Mouse (Mus musculus) neural tube, embryonic 12.5 days (tissue): ENCODE measurements around the gene Msantd2. TPM values are rescaled to one million over a fixed set of nuclear protein-coding genes. Genes with fewer than 3 reads are reported as not detected.
A peak's percentile ranks its signal among the peaks of the same experiment; 100 is the strongest.

Experiments
- ATAC-seq: fragments of 200-750 bp; cut with Nextera tagmentation; 2 replicates; pipeline ENCODE4 v1.8.0; 2017; ENCODE audit warnings: low read depth, mild to moderate bottlenecking, moderate TSS enrichment, moderate library complexity; ENCODE audit not compliant: low FRiP score
- H3K27ac ChIP-seq: fragments of 300-500 bp; sonication (generic); 2 replicates; pipeline ENCODE4 v1.5.1; 2016
- H3K27me3 ChIP-seq: fragments of 300-500 bp; sonication (generic); replicated peaks from 2 replicates; pipeline ENCODE4 v1.6.1; 2016; ENCODE audit warnings: mild to moderate bottlenecking
- H3K36me3 ChIP-seq: fragments of 300-500 bp; sonication (generic); 2 replicates; pipeline ENCODE4 v1.6.1; 2016; ENCODE audit warnings: mild to moderate bottlenecking
- H3K4me1 ChIP-seq: fragments of 300-500 bp; sonication (generic); 2 replicates; pipeline ENCODE4 v1.6.1; 2016
- H3K4me2 ChIP-seq: fragments of 300-500 bp; sonication (generic); replicated peaks from 2 replicates; pipeline ENCODE4 v1.6.1; 2016; ENCODE audit warnings: mild to moderate bottlenecking
- H3K4me3 ChIP-seq: fragments of 300-500 bp; sonication (generic); 2 replicates; pipeline ENCODE4 v1.5.1; 2016
- H3K9ac ChIP-seq: fragments of 300-500 bp; sonication (generic); 2 replicates; pipeline ENCODE4 v1.6.1; 2016; ENCODE audit warnings: mild to moderate bottlenecking
- H3K9me3 ChIP-seq: fragments of 300-500 bp; sonication (generic); 2 replicates; pipeline ENCODE4 v1.6.1; 2016; ENCODE audit warnings: mild to moderate bottlenecking
- WGBS: fragments of 180-500 bp; shearing (Covaris S2); methylation state at CpG from one replicate; pipeline ENCODE4 v1.1.7; 2016; 5-methylcytosine and 5-hydroxymethylcytosine counted together
- polyA plus RNA-seq: library from polyadenylated mRNA; unstranded; fragments of >200 nt; fragmentation: Nextera tagmentation; extraction: Ambion mirVana; gene quantifications from 2 replicates; pipeline ENCODE4 v1.2.1, GENCODE M21; 2016

The Msantd2 gene
- polyA plus RNA-seq, 1 experiment from 2014 or later: 49.4 TPM

DNA sequence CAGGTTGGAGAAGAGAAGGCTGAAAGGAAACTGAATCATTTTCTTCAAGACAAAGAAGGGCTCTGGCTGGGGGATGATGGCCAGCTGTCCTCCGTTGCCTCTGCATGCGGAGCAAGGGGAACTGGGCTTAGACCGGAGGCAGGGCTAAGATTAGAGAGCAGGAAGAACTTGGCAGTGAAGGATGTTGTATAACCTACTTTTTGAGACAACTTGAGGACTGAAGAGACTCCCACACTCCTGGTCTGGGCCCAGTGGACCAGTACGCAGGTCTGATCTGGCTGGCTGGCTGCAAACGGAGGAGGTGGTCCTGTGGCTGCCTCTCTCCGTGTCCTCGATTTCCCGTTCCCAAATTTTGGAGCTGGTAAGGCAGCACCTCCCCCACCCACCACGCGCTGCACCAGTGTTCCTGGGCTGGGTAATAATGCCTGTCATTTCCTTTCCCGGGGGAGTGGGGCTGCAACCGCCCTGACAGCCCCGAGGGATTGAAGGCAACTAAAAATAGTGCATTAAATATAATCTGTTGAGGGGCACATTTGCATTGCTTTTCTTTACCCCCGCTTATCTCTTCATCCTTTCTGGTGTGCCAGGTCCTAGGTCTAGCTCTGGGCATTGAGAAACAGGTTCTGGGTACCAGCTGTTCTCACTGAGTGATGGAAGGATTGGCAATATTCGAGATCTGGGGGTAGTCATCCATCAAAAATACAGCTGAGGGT lies 78.9 kb downstream of the Msantd2 start:
- ATAC-seq: no peak
- H3K27me3 ChIP-seq: no peaks in the 10 kb centered on the region
- no peak overlapping the region for H3K27ac ChIP-seq
- H3K4me1 ChIP-seq: 0 out of 2 replicates have a peak, but pooled peaks cover 3% of the 10 kb centered on the region
- H3K9ac ChIP-seq: no peak overlapping the region
- H3K4me2 ChIP-seq: peak overlapping the region; percentile 32; the same call in 1 of the 2 replicates
- H3K4me3 ChIP-seq: no peak overlapping the region
- no peaks in the 10 kb centered on the region for H3K9me3 ChIP-seq
- H3K36me3 ChIP-seq: no peaks in the 10 kb centered on the region
- 37% methylated on average over 15 of the region's 15 CpGs for WGBS

DNA sequence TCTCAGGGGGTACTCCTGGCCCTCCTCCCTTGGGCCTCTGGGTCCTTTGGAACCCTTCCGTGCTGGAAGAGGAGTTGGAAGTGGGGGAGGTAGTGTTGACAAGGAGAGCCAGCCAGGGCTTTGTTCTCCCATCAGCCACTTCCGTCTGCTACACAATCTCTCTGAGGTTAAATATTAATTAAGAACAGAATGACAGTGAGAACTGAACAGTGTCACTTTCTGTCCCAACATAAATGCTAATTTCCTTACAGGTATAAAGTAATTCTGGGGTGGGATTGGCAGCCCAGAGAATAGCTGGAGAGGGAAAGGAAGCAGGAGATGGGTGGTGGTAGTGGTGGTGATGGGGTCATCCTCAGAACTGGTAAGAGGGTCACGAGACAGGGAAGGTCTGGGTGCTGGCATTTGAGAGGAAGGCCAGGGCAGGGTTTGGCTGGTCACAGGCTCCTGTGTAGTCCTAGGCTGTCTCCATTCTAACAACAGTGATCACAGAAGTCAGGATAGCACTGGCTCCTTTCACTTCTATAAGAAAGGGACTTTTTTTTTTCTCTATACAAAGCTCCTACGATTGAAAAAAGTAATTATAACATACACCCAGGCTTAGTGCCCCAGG lies 79.6 kb downstream of the Msantd2 start:
- H3K9me3 ChIP-seq: no peaks in the 10 kb centered on the region
- H3K9ac ChIP-seq: no peak overlapping the region
- H3K4me2 ChIP-seq: no peak overlapping the region
- H3K4me3 ChIP-seq: no peak overlapping the region
- no peaks in the 10 kb centered on the region for H3K36me3 ChIP-seq
- 38% methylated on average over 4 of the region's 4 CpGs for WGBS
- no peaks in the 10 kb centered on the region for H3K27me3 ChIP-seq
- H3K4me1 ChIP-seq: 0 out of 2 replicates have a peak, but pooled peaks cover 3% of the 10 kb centered on the region
- 0 out of 2 replicates have a peak, but pooled peaks have one; percentile 29 for ATAC-seq
- H3K27ac ChIP-seq: no peak overlapping the region

DNA sequence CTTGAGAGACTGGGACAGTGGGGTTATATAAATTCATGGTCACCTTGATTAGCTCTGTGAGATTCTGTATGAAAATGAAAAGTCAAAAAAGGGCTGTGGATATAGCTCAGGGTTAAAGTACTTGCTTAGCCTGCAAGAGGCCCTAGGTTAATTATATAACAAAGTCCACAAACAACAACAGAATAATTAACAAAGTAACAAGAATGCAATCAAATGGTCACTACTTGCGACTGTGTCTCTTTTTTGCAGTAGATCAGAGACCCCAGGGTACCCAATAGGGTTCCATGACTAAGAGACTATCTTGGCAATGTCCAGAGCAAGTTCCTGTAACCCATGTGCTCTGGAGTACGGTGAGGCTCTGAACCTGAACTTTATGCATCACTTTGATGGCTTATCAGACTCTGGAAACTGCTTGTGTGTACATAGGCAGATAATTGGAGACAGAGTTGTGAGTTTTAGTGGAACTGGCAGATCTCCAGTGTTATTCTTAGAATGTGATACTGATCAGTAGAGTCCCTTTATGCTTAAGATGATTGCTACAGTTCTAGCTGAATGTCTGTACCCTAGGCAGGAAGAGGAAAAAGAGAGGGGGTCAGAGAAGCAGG lies 80.2 kb downstream of the Msantd2 start:
- H3K27me3 ChIP-seq: no peaks in the 10 kb centered on the region
- no peaks in the 10 kb centered on the region for H3K36me3 ChIP-seq
- H3K9ac ChIP-seq: no peak overlapping the region
- H3K4me1 ChIP-seq: 0 out of 2 replicates have a peak, but pooled peaks cover 3% of the 10 kb centered on the region
- H3K9me3 ChIP-seq: no peaks in the 10 kb centered on the region
- WGBS: 85% methylated on average over 2 of the region's 2 CpGs
- H3K4me2 ChIP-seq: no peak overlapping the region
- no peak overlapping the region for H3K27ac ChIP-seq
- H3K4me3 ChIP-seq: no peak overlapping the region
- no peak for ATAC-seq

DNA sequence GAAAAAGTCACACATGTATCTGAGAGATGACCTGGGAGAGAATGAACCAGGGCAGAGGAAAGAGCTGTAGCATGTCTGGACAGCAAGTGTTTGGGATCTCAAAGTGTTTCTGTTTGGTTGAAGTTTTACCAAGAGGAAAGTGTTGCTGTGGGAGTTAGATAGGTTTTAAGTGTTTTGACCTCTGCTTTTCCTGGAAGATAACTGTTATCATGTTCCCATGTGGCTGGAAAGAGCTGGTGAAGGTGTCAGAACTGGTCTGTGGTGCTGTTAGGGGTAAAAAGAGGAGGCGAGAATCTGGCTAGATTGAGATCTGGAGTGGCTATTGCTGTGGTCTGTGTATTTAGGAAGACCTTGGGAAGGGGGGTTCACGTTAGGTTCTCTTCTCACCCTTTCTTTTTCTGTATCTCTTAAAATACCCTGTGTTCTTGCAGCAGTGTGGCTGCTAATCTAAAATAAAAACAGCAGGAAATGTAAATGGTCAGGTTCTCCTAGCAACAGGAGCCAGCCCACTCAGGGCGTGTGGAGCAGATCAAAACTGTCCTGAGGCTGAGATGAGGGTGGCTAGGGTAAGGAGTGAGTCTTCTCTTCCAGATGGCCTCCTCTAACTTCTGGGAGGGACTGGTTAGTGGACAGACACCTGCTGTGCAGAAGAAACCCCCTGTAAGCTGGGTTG lies 83.2 kb downstream of the Msantd2 start:
- 66% methylated on average over 3 of the region's 3 CpGs for WGBS
- no peak for ATAC-seq
- H3K27me3 ChIP-seq: no peaks in the 10 kb centered on the region
- H3K36me3 ChIP-seq: no peaks in the 10 kb centered on the region
- H3K4me3 ChIP-seq: no peak overlapping the region
- peaks cover 9% of the 10 kb centered on the region for H3K4me1 ChIP-seq
- H3K4me2 ChIP-seq: no peak overlapping the region
- H3K9me3 ChIP-seq: no peaks in the 10 kb centered on the region
- H3K9ac ChIP-seq: no peak overlapping the region
- H3K27ac ChIP-seq: no peak overlapping the region

Other genes starting within 250 kb of the Msantd2 start
- gene Slc37a2, start 233.6 kb upstream of the Msantd2 start, polyA plus RNA-seq: 1.5 and 1.6 TPM in 2 replicates
- 7.7 and 8.2 TPM in 2 replicates for gene Ccdc15, start 140.9 kb upstream of the Msantd2 start, polyA plus RNA-seq
- 0.32 and 0.52 TPM in 2 replicates for gene Hepacam, start 122.0 kb upstream of the Msantd2 start, polyA plus RNA-seq
- gene Robo4, start 87.4 kb upstream of the Msantd2 start, polyA plus RNA-seq: 9.9 and 10.1 TPM in 2 replicates
- gene Robo3, start 56.1 kb upstream of the Msantd2 start, polyA plus RNA-seq: 124 and 127 TPM in 2 replicates
- gene Esam, start 38.8 kb downstream of the Msantd2 start, polyA plus RNA-seq: 37.7 and 38.2 TPM in 2 replicates
- 0.58 and 1.3 TPM in 2 replicates for gene Vsig2, start 49.9 kb downstream of the Msantd2 start, polyA plus RNA-seq
- gene Nrgn, start 63.6 kb downstream of the Msantd2 start, polyA plus RNA-seq: 7.0 and 10.3 TPM in 2 replicates
- 8.8 and 10.5 TPM in 2 replicates for gene Siae, start 66.4 kb downstream of the Msantd2 start, polyA plus RNA-seq
- gene Spa17, start 124.4 kb downstream of the Msantd2 start, polyA plus RNA-seq: 14.0 and 17.0 TPM in 2 replicates
- gene Tbrg1, start 168.0 kb downstream of the Msantd2 start, polyA plus RNA-seq: 114 and 115 TPM in 2 replicates
- not detected in 2 replicates for gene Panx3, start 179.9 kb downstream of the Msantd2 start, polyA plus RNA-seq
- not detected in 2 replicates for gene Olfr160, start 226.9 kb downstream of the Msantd2 start, polyA plus RNA-seq